Mouse (Mus musculus) lung, postnatal 10 days (tissue): Measurements from ENCODE around the gene Duoxa2.
"Not testable (repeated sequence)": the region's sequence is repeated elsewhere in the genome, so short reads cannot be mapped to it uniquely, and the experiment has no call there.

ENCODE experiments used
- DNase-seq: peaks from one replicate; pipeline ENCODE4 v3.0.0; 2021

The Duoxa2 gene

GRCm38 (mm10) chr2:122309647-122310046 is 10.9 kb downstream of the Duoxa2 start:
- no peak for DNase-seq

GRCm38 (mm10) chr2:122311561-122311960 is 12.9 kb downstream of the Duoxa2 start:
- DNase-seq = no peak

GRCm38 (mm10) chr2:122312722-122313417 is 14.2 kb downstream of the Duoxa2 start:
- DNase-seq = peak; percentile 70

GRCm38 (mm10) chr2:122313536-122313935 is 14.8 kb downstream of the Duoxa2 start, which contains the start of gene Duoxa1:
TSS of gene Duoxa1 (minus strand) at chr2:122313730.
- DNase-seq = no peak

GRCm38 (mm10) chr2:122315372-122315771 is 16.7 kb downstream of the Duoxa2 start, which contains the start of gene Duox1:
TSS of gene Duox1 (plus strand) at chr2:122315672.
- no peak for DNase-seq

- DNase-seq = no peak
Observed at GRCm38 (mm10) chr2:122317384-122317783, 18.7 kb downstream of the Duoxa2 start.

GRCm38 (mm10) chr2:122323960-122324359 is 25.3 kb downstream of the Duoxa2 start:
- DNase-seq = no peak

- no peak for DNase-seq
Observed at GRCm38 (mm10) chr2:122324586-122324985, 25.9 kb downstream of the Duoxa2 start.

GRCm38 (mm10) chr2:122325361-122325760 is 26.7 kb downstream of the Duoxa2 start:
- DNase-seq = no peak

GRCm38 (mm10) chr2:122327986-122328385 is 29.3 kb downstream of the Duoxa2 start:
- DNase-seq = no peak

GRCm38 (mm10) chr2:122330317-122330716 is 31.6 kb downstream of the Duoxa2 start:
- not testable (repeated sequence) for DNase-seq

- DNase-seq = no peak
Observed at GRCm38 (mm10) chr2:122332222-122332621, 33.5 kb downstream of the Duoxa2 start.

GRCm38 (mm10) chr2:122334170-122334569 is 35.5 kb downstream of the Duoxa2 start:
- peak; percentile 44 for DNase-seq

GRCm38 (mm10) chr2:122337291-122337690 is 38.6 kb downstream of the Duoxa2 start:
- DNase-seq = no peak

- DNase-seq = no peak
Observed at GRCm38 (mm10) chr2:122345106-122345893, 46.6 kb downstream of the Duoxa2 start.

- DNase-seq = not testable (repeated sequence)
Observed at GRCm38 (mm10) chr2:122346164-122346563, 47.5 kb downstream of the Duoxa2 start.

- DNase-seq = no peak
Observed at GRCm38 (mm10) chr2:122347257-122347656, 48.6 kb downstream of the Duoxa2 start.

- peak; percentile 92 for DNase-seq
Observed at GRCm38 (mm10) chr2:122348531-122349131, 49.9 kb downstream of the Duoxa2 start.

- DNase-seq = no peak
Observed at GRCm38 (mm10) chr2:122349136-122349785, 50.6 kb downstream of the Duoxa2 start.

GRCm38 (mm10) chr2:122351156-122351930 is 52.6 kb downstream of the Duoxa2 start:
- no peak for DNase-seq

GRCm38 (mm10) chr2:122351931-122352329 is 53.2 kb downstream of the Duoxa2 start:
- peak; percentile 43 for DNase-seq
